Mouse (Mus musculus) neural tube, embryonic 14.5 days (tissue): ENCODE results near the gene Spint2. TPM values are rescaled to one million over a fixed set of nuclear protein-coding genes. Genes with fewer than 3 reads are reported as not detected.
A peak's percentile ranks its signal among the peaks of the same experiment; 100 is the strongest.
"Not testable (repeated sequence)": the region's sequence is repeated elsewhere in the genome, so short reads cannot be mapped to it uniquely, and the experiment has no call there.

Source experiments
- ATAC-seq: fragments of 200-750 bp; cut with Nextera tagmentation; 2 replicates; pipeline ENCODE4 v1.8.0; 2017; ENCODE audit warnings: low read depth, mild to moderate bottlenecking, moderate TSS enrichment, moderate library complexity
- H3K27ac ChIP-seq: fragments of 300-500 bp; sonication (generic); 2 replicates; pipeline ENCODE4 v1.5.1; 2014; ENCODE audit warnings: low read depth, mild to moderate bottlenecking, control low read depth, low read length, moderate library complexity, mixed read lengths
- H3K27me3 ChIP-seq: fragments of 300-500 bp; sonication (generic); 2 replicates; pipeline ENCODE4 v1.6.1; 2014; ENCODE audit warnings: low read length; ENCODE audit not compliant: control insufficient read depth, insufficient read depth
- H3K36me3 ChIP-seq: fragments of 300-500 bp; sonication (generic); 2 replicates; pipeline ENCODE4 v1.6.1; 2014; ENCODE audit warnings: low read length, mixed read lengths; ENCODE audit not compliant: control insufficient read depth, insufficient read depth
- H3K4me1 ChIP-seq: fragments of 300-500 bp; sonication (generic); 2 replicates; pipeline ENCODE4 v1.6.1; 2014; ENCODE audit warnings: low read length; ENCODE audit not compliant: control insufficient read depth, insufficient read depth
- H3K4me2 ChIP-seq: fragments of 300-500 bp; sonication (generic); 2 replicates; pipeline ENCODE4 v1.6.1; 2014; ENCODE audit warnings: mild to moderate bottlenecking, low read depth, low read length, control low read depth
- H3K4me3 ChIP-seq: fragments of 300-500 bp; sonication (generic); 2 replicates; pipeline ENCODE4 v1.5.1; 2014; ENCODE audit warnings: low read depth, low read length, control low read depth, mixed read lengths
- H3K9ac ChIP-seq: fragments of 300-500 bp; sonication (generic); replicated peaks from 2 replicates; pipeline ENCODE4 v1.6.1; 2014; ENCODE audit warnings: low read depth, mild to moderate bottlenecking, control low read depth, low read length, mixed read lengths
- H3K9me3 ChIP-seq: fragments of 300-500 bp; sonication (generic); 2 replicates; pipeline ENCODE4 v1.6.1; 2016; ENCODE audit warnings: low read length; ENCODE audit not compliant: control insufficient read depth
- WGBS: fragments of 180-500 bp; shearing (Covaris S2); extraction: QIAGEN DNeasy Blood & Tissue Kit; methylation state at CpG from one replicate; pipeline ENCODE4 v1.1.7; 2014; 5-methylcytosine and 5-hydroxymethylcytosine counted together
- polyA plus RNA-seq: library from polyadenylated mRNA; unstranded; fragments of >200 nt; fragmentation: Nextera tagmentation; extraction: Ambion mirVana; gene quantifications from 2 replicates; pipeline ENCODE4 v1.2.1, GENCODE M21; 2014

Spint2 gene
- polyA plus RNA-seq, 1 experiment from 2014 or later = 62.4 TPM

DNA sequence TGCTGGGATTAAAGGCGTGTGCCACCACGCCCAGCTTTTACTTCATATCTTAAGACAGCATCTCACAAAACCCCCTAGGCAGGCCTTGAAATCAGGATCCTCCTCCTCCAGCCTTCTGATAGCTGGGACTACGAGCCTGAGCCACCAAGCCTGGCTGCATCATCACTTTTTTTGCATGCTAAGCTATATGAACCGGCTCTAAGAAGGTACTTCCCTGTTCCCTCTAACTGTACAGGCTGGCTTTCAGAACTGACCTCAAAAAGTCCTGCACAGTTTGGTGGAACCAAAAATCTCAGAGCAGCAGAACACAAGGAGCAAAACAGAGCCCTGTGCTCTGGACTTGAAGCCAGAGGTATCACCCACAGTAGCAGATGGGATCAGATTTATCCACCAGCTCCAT, 53.5 kb downstream of the Spint2 start:
- Histone ChIP-seq H3K9ac (no peak overlapping the region), H3K4me3 (no peak overlapping the region), H3K4me1 (peaks cover 4% of the 10 kb centered on the region; the same call in 1 of the 2 replicates), H3K27ac (no peak overlapping the region), H3K36me3 (no peaks in the 10 kb centered on the region), H3K9me3 (no peaks in the 10 kb centered on the region), H3K4me2 (no peak overlapping the region), H3K27me3 (peaks cover 12% of the 10 kb centered on the region)
- WGBS = 76% methylated on average over 4 of the region's 4 CpGs
- ATAC-seq = no peak

DNA sequence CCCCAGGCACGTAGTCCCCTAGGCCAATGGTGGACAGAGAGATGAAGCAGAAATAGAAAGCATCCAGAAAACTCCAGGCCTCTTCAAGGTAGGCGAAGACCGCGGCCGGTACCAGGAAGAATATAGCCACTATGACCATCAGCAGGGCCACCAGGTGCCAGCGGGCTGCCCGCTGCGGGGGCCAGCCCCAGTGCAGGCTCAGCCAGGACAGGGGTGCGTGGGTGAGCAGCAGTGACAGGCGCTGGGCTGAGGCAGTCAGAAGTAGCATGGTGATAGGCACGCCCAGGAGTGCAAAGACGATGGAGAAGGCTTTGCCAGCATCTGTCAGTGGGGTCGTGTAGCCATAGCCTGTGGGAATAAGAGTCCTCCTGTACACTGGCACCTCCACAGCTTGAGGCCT, 56.2 kb downstream of the Spint2 start:
- H3K36me3 ChIP-seq = no peaks in the 10 kb centered on the region
- H3K9me3 ChIP-seq = no peaks in the 10 kb centered on the region
- H3K4me3 ChIP-seq = no peak overlapping the region
- H3K27ac ChIP-seq = no peak overlapping the region
- 76% methylated on average over 13 of the region's 13 CpGs for WGBS
- no peak for ATAC-seq
- no peaks in the 10 kb centered on the region for H3K4me1 ChIP-seq
- H3K9ac ChIP-seq = no peak overlapping the region
- H3K4me2 ChIP-seq = no peak overlapping the region; the same call in 1 of the 2 replicates
- no peaks in the 10 kb centered on the region for H3K27me3 ChIP-seq

DNA sequence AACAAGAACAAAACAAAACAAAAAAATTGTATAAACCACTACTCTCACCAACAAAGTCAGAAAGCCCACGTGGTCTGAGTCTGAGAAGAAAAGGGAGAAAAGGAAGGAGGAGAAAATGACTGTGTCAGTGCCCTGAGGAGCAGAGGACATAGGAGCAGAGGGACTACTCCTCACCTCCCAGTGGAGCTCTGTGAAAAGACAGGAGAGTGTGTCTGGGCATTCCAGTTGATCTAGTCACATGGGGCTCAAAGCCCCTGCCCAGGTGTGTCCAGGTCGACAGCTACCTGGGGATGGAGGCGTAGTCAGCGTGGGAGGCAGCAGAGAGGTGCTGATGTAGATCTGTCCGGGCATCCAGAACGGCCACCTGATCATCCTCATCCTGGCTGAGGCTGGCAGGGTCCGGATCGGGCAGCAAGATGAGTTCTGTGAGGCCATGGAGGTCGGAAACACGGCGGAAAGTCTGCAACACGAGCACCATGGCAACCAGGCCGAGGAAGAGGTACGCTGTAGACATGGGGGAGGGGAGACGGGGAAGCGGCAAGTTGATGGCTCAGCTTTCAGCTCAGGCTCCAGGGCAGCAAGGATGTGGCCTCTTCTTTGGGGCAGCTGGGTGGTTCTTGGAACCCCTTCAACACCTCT, 56.8 kb downstream of the Spint2 start:
- no peaks in the 10 kb centered on the region for H3K27me3 ChIP-seq
- WGBS = 12% methylated on average over 16 of the region's 16 CpGs
- H3K36me3 ChIP-seq = no peaks in the 10 kb centered on the region
- H3K9ac ChIP-seq = peak overlapping the region; percentile 17; the same call in 1 of the 2 replicates
- H3K4me3 ChIP-seq = no peak overlapping the region
- peak; percentile 34; the same call in 1 of the 2 replicates for ATAC-seq
- H3K9me3 ChIP-seq = no peaks in the 10 kb centered on the region
- H3K27ac ChIP-seq = no peak overlapping the region
- no peaks in the 10 kb centered on the region for H3K4me1 ChIP-seq
- no peak overlapping the region; the same call in 1 of the 2 replicates for H3K4me2 ChIP-seq

DNA sequence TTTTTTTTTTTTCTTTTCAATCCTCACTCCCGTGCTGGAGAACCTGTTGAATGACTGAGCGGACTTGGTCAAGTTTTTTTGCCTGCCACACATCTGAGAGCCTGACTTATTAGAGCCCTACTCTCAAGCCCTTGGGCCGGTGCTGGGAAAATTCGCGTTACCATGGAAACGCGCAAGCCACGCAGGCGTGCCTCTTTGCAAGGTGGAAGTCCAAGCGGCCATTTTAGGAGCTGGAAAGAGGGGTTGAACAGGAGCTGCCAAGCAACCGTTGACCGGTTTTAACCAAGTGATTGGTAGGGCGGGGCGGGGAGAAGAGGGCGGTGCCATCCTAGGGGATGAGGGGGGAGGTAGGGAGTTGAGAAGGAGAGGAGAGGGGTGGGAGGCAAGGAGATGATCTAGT, 66.9 kb downstream of the Spint2 start:
- H3K9ac ChIP-seq = no peak overlapping the region
- 38% methylated on average over 15 of the region's 15 CpGs for WGBS
- H3K4me2 ChIP-seq = no peak overlapping the region
- no peaks in the 10 kb centered on the region for H3K27me3 ChIP-seq
- no peak for ATAC-seq
- no peaks in the 10 kb centered on the region for H3K9me3 ChIP-seq
- H3K4me3 ChIP-seq = no peak overlapping the region
- H3K27ac ChIP-seq = no peak overlapping the region
- no peaks in the 10 kb centered on the region for H3K4me1 ChIP-seq
- H3K36me3 ChIP-seq = no peaks in the 10 kb centered on the region

DNA sequence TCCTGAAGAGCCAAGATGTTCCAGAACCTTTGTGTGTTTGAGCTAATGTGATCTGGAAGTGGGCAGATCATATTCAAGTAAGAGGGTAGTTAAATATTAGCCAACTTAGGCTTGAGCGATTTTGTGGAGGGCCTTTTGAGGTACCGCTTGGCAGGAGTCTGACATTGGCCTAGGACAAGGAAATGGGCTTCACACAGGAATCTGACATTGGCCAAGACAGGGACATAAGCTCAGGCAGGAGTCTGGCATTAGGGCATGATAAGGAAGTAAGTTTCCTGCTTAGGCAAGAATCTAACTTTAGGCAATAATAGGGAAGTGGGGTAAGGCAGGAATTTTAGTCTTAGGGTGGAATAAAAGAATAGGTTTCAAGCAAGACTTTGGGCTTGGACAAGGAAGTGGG, 67.5 kb downstream of the Spint2 start:
- H3K27me3 ChIP-seq = no peaks in the 10 kb centered on the region
- H3K36me3 ChIP-seq = no peaks in the 10 kb centered on the region
- H3K27ac ChIP-seq = no peak overlapping the region
- no peaks in the 10 kb centered on the region for H3K4me1 ChIP-seq
- H3K4me2 ChIP-seq = 0 out of 2 replicates have a peak overlapping the region, but pooled peaks have one; percentile 38
- 51% methylated on average over 2 of the region's 2 CpGs for WGBS
- no peak overlapping the region for H3K9ac ChIP-seq
- H3K4me3 ChIP-seq = no peak overlapping the region
- no peak for ATAC-seq
- no peaks in the 10 kb centered on the region for H3K9me3 ChIP-seq

DNA sequence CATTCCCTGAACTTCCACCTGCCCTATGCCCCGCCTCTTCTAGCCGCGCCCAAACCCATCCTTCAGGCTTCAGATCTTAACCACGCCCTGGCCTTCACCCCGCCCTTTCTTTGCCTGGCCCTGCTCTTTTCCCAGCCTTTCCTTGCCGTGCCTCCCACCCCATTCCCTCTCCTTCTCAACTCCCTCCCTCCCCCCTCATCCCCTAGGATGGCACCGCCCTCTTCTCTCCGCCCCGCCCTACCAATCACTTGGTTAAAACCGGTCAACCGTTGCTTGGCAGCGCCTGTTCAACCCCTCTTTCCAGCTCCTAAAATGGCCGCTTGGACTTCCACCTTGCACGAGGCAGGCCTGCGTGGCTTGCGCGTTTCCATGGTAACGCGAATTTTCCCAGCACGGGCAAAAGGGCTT, 68.0 kb downstream of the Spint2 start, which contains the start of gene Catsperg1:
Catsperg1 (minus strand) TSS at position 361 of the 408 bp plus-strand sequence.
- H3K27me3 ChIP-seq = no peaks in the 10 kb centered on the region
- H3K36me3 ChIP-seq = no peaks in the 10 kb centered on the region
- no peaks in the 10 kb centered on the region for H3K9me3 ChIP-seq
- H3K4me1 ChIP-seq = no peaks in the 10 kb centered on the region
- no peak within 1 kb of the TSS for H3K9ac ChIP-seq
- 2% methylated on average over 20 of the region's 20 CpGs for WGBS
- H3K4me2 ChIP-seq = peak within 1 kb of the TSS; percentile 38; the same call in 1 of the 2 replicates
- H3K4me3 ChIP-seq = no peak within 1 kb of the TSS; the same call in 1 of the 2 replicates
- ATAC-seq = peak; percentile 84
- no peak within 1 kb of the TSS for H3K27ac ChIP-seq

DNA sequence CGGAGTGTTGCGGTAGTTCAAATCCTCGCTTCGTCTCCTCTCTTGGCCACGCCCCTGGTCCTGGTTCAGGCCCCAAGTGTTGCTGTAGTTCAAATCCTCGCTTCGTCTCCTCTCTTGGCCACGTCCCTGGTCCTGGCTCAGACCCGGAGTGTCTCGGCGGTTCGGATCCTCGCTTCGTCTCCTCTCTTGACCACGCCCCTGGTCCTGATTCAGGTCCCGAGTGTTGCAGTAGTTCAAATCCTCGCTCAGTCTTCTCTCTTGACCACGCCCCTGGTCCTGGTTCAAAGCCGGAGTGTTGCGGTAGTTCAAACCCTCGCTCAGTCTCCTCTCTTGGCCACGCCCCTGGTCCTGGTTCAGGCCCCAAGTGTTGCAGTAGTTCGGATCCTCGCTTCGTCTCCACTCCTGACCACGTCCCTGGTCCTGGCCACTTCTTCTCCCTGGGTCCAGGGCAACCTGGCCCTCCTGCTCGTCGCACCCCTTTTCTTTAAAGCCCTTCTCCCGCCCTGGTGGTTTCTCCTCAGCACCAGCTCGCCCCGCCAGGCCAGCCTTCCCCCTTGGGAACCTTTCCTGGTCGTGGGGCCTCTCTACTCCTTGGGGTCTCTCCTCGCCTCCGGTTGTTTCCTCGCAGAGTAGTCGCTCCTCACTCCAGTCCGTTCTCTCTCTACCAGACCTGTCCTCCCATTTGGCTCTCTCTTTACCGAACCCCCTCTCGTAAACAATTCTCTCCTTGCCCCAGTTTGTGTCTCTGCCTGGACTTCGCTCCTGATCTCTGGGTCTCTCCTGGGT, 68.7 kb downstream of the Spint2 start:
- H3K9ac ChIP-seq, H3K27ac ChIP-seq, H3K36me3 ChIP-seq, H3K27me3 ChIP-seq, H3K4me1 ChIP-seq, H3K9me3 ChIP-seq, H3K4me3 ChIP-seq, ATAC-seq: not testable (repeated sequence)
- peak overlapping the region; percentile 38; the same call in 1 of the 2 replicates for H3K4me2 ChIP-seq
- 18% methylated on average over 40 of the region's 40 CpGs for WGBS

DNA sequence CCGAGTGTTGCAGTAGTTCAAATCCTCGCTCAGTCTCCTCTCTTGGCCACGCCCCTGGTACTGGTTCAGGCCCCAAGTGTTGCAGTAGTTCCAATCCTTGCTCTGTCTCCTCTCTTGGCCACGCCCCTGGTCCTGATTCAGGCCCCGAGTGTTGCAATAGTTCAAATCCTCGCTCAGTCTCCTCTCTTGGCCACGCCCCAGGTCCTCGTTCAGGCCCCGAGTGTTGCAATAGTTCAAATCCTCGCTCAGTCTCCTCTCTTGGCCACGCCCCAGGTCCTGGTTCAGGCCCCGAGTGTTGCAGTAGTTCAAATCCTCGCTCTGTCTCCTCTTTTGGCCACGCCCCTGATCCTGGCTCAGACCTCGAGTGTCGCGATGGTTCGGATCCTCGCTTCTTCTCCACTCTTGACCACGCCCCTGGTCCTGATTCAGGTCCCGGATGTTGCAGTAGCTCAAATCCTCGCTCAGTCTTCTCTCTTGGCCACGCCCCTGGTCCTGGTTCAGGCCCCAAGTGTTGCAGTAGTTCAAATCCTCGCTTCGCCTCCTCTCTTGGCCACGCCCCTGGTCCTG, 69.4 kb downstream of the Spint2 start:
- H3K4me3 ChIP-seq = 0 out of 2 replicates have a peak overlapping the region, but pooled peaks have one; percentile 23
- H3K9ac ChIP-seq = no peak overlapping the region
- H3K9me3 ChIP-seq = no peaks in the 10 kb centered on the region
- no peak overlapping the region for H3K27ac ChIP-seq
- H3K4me1 ChIP-seq = no peaks in the 10 kb centered on the region
- H3K4me2 ChIP-seq = peak overlapping the region; percentile 39; the same call in 1 of the 2 replicates
- no peaks in the 10 kb centered on the region for H3K27me3 ChIP-seq
- no peaks in the 10 kb centered on the region for H3K36me3 ChIP-seq
- ATAC-seq = no peak
- 9% methylated on average over 26 of the region's 26 CpGs for WGBS
